Mouse (Mus musculus) small intestine, adult 2 months (tissue): ENCODE data around the gene Serpinc1. TPM values are rescaled to one million over a fixed set of nuclear protein-coding genes. Genes with fewer than 3 reads are reported as not detected.
"Not testable (repeated sequence)": the region's sequence is repeated elsewhere in the genome, so short reads cannot be mapped to it uniquely, and the experiment has no call there.

Experiments used
- H3K27ac ChIP-seq: fragments of 200-500 bp; 2 replicates; pipeline ENCODE4 v1.5.1; 2012; ENCODE audit warnings: low read depth, low read length, control low read depth, inconsistent platforms; ENCODE audit not compliant: insufficient read depth
- H3K27me3 ChIP-seq: fragments of 200-500 bp; 2 replicates; pipeline ENCODE4 v1.6.1; 2012; ENCODE audit warnings: mild to moderate bottlenecking, moderate library complexity, low read length, inconsistent platforms; ENCODE audit not compliant: control insufficient read depth, insufficient read depth
- H3K36me3 ChIP-seq: fragments of 200-500 bp; 2 replicates; pipeline ENCODE4 v1.6.1; 2012; ENCODE audit warnings: mild to moderate bottlenecking, low read length, control low read depth, inconsistent platforms; ENCODE audit not compliant: control insufficient read depth, insufficient read depth
- H3K4me1 ChIP-seq: fragments of 200-500 bp; 2 replicates; pipeline ENCODE4 v1.6.1; 2012; ENCODE audit warnings: low read length, inconsistent platforms, mixed read lengths; ENCODE audit not compliant: control insufficient read depth, insufficient read depth, insufficient read length
- H3K4me3 ChIP-seq: fragments of 200-500 bp; 2 replicates; pipeline ENCODE4 v1.5.1; 2012; ENCODE audit warnings: low read depth, mild to moderate bottlenecking, control low read depth, inconsistent platforms, low read length, moderate library complexity
- CTCF ChIP-seq: fragments of 200-500 bp; IDR thresholded peaks from 2 replicates; pipeline ENCODE4 v1.5.1; 2012; ENCODE audit warnings: low read depth, mild to moderate bottlenecking, control low read depth, inconsistent platforms, low read length, moderate library complexity, mixed read lengths; ENCODE audit not compliant: insufficient replicate concordance, insufficient read length; ENCODE audit errors: extremely low read depth
- POLR2A ChIP-seq: fragments of 200-500 bp; IDR thresholded peaks from 2 replicates; pipeline ENCODE4 v1.6.1; 2012; ENCODE audit warnings: low read depth, mild to moderate bottlenecking, control low read depth, inconsistent platforms, low read length, moderate library complexity
- WGBS: fragments of 180-500 bp; shearing (Covaris S2); methylation state at CpG from one replicate; pipeline ENCODE4 v1.1.7; 2018; 5-methylcytosine and 5-hydroxymethylcytosine counted together
- polyA plus RNA-seq: library from polyadenylated mRNA; depleted of rRNA; stranded (reverse); fragments of >200 nt; gene quantifications from 2 replicates; pipeline ENCODE4 v1.2.3, GENCODE M21; 2012

The Serpinc1 gene
- polyA plus RNA-seq, 1 experiment: 1.4 TPM

- H3K4me3 ChIP-seq: no peak overlapping the region
- peaks cover 3% of the 10 kb centered on the region; the same call in 1 of the 2 replicates for H3K36me3 ChIP-seq
- no peaks in the 10 kb centered on the region for H3K27me3 ChIP-seq
- WGBS: 97% methylated on average over 14 of the region's 14 CpGs
- no peak overlapping the region for H3K27ac ChIP-seq
- H3K4me1 ChIP-seq: no peaks in the 10 kb centered on the region
- TF ChIP-seq CTCF (no peak), POLR2A (no peak)
These were observed 41.7 kb downstream of the Serpinc1 start for GRCm38 (mm10) chr1:161020051-161020450.

GRCm38 (mm10) chr1:161025410-161026210 lies 47.2 kb downstream of the Serpinc1 start:
- TF ChIP-seq POLR2A (no peak), CTCF (no peak)
- Histone ChIP-seq H3K27ac (no peak overlapping the region), H3K27me3 (no peaks in the 10 kb centered on the region), H3K4me3 (no peak overlapping the region), H3K36me3 (peaks cover 3% of the 10 kb centered on the region; the same call in 1 of the 2 replicates), H3K4me1 (no peaks in the 10 kb centered on the region)
- 78% methylated on average over 5 of the region's 5 CpGs for WGBS

- TF ChIP-seq CTCF (no peak), POLR2A (no peak)
- Histone ChIP-seq H3K4me1 (no peaks in the 10 kb centered on the region), H3K36me3 (peaks cover 3% of the 10 kb centered on the region; the same call in 1 of the 2 replicates), H3K4me3 (no peak overlapping the region), H3K27ac (no peak overlapping the region), H3K27me3 (no peaks in the 10 kb centered on the region)
- 89% methylated on average over 2 of the region's 2 CpGs for WGBS
These were observed 48.8 kb downstream of the Serpinc1 start for GRCm38 (mm10) chr1:161027196-161027595.

GRCm38 (mm10) chr1:161028427-161028826 lies 50.0 kb downstream of the Serpinc1 start:
- 91% methylated on average over 1 of the region's 1 CpGs for WGBS
- not testable (repeated sequence) for H3K4me1 ChIP-seq, H3K27me3 ChIP-seq, H3K36me3 ChIP-seq, H3K4me3 ChIP-seq, H3K27ac ChIP-seq

- TF ChIP-seq CTCF (no peak), POLR2A (no peak)
- H3K4me3 ChIP-seq: no peak overlapping the region
- 93% methylated on average over 3 of the region's 3 CpGs for WGBS
These were observed 51.7 kb downstream of the Serpinc1 start for GRCm38 (mm10) chr1:161030058-161030457.

GRCm38 (mm10) chr1:161031881-161032280 lies 53.5 kb downstream of the Serpinc1 start:
- H3K27me3 ChIP-seq: no peaks in the 10 kb centered on the region
- no peak overlapping the region for H3K4me3 ChIP-seq
- 93% methylated on average over 9 of the region's 9 CpGs for WGBS
- peaks cover 6% of the 10 kb centered on the region; the same call in 1 of the 2 replicates for H3K4me1 ChIP-seq
- H3K27ac ChIP-seq: no peak overlapping the region
- H3K36me3 ChIP-seq: peaks cover 15% of the 10 kb centered on the region
- TF ChIP-seq CTCF: no peak
- no peak for TF ChIP-seq POLR2A

More at GRCm38 (mm10) chr1:161030058-161030457, 51.7 kb downstream of the Serpinc1 start:
- peaks cover 3% of the 10 kb centered on the region; the same call in 1 of the 2 replicates for H3K36me3 ChIP-seq
- H3K27ac ChIP-seq: no peak overlapping the region
- H3K27me3 ChIP-seq: no peaks in the 10 kb centered on the region
- no peaks in the 10 kb centered on the region for H3K4me1 ChIP-seq

GRCm38 (mm10) chr1:161032345-161032744 lies 54.0 kb downstream of the Serpinc1 start:
- H3K4me3 ChIP-seq: no peak overlapping the region
- H3K4me1 ChIP-seq: peaks cover 6% of the 10 kb centered on the region; the same call in 1 of the 2 replicates
- TF ChIP-seq POLR2A (no peak), CTCF (no peak)
- peaks cover 18% of the 10 kb centered on the region for H3K36me3 ChIP-seq
- WGBS: 84% methylated on average over 7 of the region's 7 CpGs
- no peaks in the 10 kb centered on the region for H3K27me3 ChIP-seq
- H3K27ac ChIP-seq: no peak overlapping the region
